Mouse (Mus musculus): Measurements from ENCODE around the gene Anks1b. TPM values are rescaled to one million over a fixed set of nuclear protein-coding genes. Genes with fewer than 3 reads are reported as not detected.

Anks1b gene
- not detected for polyA plus RNA-seq (2015; fragmentation: Illumina TruSeq; extraction: RNeasy Lipid Tissue Mini Kit (QIAGEN cat#74804); ENCODE audit: insufficient read depth, low read depth, low replicate concordance)

DNA sequence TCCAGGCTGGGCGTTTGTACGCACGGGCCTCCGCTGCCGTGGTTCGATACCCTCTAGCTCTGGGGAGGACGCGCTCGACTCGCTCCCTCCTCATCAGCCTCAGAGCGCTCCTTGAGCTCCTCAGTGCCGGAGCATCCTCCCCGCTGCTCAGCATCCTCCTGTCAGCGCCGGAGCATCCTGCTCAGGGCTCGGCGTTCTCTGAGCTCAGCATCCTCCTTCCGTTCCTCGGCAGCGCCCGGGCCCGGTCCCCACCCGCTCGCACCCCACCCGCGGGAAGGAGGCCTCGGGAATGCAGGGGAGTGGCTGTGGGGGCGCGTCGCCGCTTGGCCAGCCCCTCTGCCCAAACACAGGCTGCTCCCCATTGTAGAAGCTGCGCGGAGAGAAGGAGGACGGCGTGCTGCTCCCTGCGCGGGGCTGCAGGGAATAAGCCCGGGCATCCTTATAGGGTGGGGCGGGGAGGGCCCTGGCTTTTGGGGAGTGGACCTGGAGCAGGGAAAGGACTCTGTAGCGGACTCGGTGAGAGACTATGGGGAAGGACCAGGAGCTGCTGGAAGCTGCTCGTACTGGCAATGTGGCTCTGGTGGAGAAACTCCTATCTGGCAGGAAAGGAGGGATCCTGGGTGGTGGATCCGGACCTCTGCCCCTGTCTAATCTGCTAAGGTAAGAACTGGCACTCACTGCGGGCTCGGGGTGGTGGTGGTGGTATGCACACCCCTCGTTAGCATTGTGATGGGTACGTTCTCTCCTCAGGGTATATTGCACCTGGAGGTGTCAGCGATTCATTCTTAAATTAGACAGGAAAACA lies at the start of gene Anks1b:
Gene Anks1b, plus strand, starts transcription at position 364 of the 805 bp plus-strand sequence.

Other genes with a start within 250 kb of the Anks1b start
- 4.2 TPM for gene Scyl2, start 187.2 kb upstream of the Anks1b start, polyA plus RNA-seq (2015; fragmentation: Illumina TruSeq; extraction: RNeasy Lipid Tissue Mini Kit (QIAGEN cat#74804); ENCODE audit: insufficient read depth, low read depth, low replicate concordance)
- gene Actr6, start 141.2 kb upstream of the Anks1b start, polyA plus RNA-seq (2015; fragmentation: Illumina TruSeq; extraction: RNeasy Lipid Tissue Mini Kit (QIAGEN cat#74804); ENCODE audit: insufficient read depth, low read depth, low replicate concordance) = 1.3 TPM
- gene Uhrf1bp1l, start 128.5 kb upstream of the Anks1b start, polyA plus RNA-seq (2015; fragmentation: Illumina TruSeq; extraction: RNeasy Lipid Tissue Mini Kit (QIAGEN cat#74804); ENCODE audit: insufficient read depth, low read depth, low replicate concordance) = 9.4 TPM

All from pancreas, adult 10 weeks (tissue).